ENCODE assay signal across 7 mouse cellular contexts in genomic region chr19:59075472-59076101, GRCm38 (mm10). TPM values are rescaled to one million over a fixed set of nuclear protein-coding genes. Genes with fewer than 3 reads are reported as not detected.
DNase-seq lines count a peak whose midpoint lies in the region; ATAC-seq lines count a peak whose summit lies in the region.

Shtn1 (minus strand) TSS chr19:59076100.

- peak; percentile 94 for ATAC-seq in intestine, embryonic 16.5 days
- ATAC-seq in stomach, embryonic 14.5 days (ENCODE audit: insufficient number of reproducible peaks, insufficient read depth, low FRiP score, low read depth) = peak; percentile 81

- H3K4me2 ChIP-seq in intestine, embryonic 16.5 days (ENCODE audit: low read depth, low read length) = peak within 1 kb of the TSS; percentile 91
- peak within 1 kb of the TSS; percentile 94 for H3K4me2 ChIP-seq in stomach, embryonic 14.5 days (replicated peaks; ENCODE audit: low read depth, low read length)

- peak within 1 kb of the TSS; percentile 70 for H3K4me3 ChIP-seq in intestine, embryonic 16.5 days (ENCODE audit: low read length)
- H3K4me3 ChIP-seq in midbrain, embryonic 10.5 days = peak within 1 kb of the TSS; percentile 81
- H3K4me3 ChIP-seq in stomach, embryonic 14.5 days (ENCODE audit: low read depth, low read length) = peak within 1 kb of the TSS; percentile 64

- H3K27ac ChIP-seq in intestine, embryonic 16.5 days (ENCODE audit: low read length) = peak within 1 kb of the TSS; percentile 61
- peak within 1 kb of the TSS; percentile 71 for H3K27ac ChIP-seq in midbrain, embryonic 10.5 days (replicated peaks)
- H3K27ac ChIP-seq in stomach, embryonic 14.5 days (ENCODE audit: low read length) = no peak within 1 kb of the TSS

- peaks cover 8% of the 10 kb centered on the region; the same call in 1 of the 2 replicates for H3K4me1 ChIP-seq in intestine, embryonic 16.5 days (ENCODE audit: control insufficient read depth, insufficient read depth, low read length)
- H3K4me1 ChIP-seq in midbrain, embryonic 10.5 days = peaks cover 15% of the 10 kb centered on the region
- H3K4me1 ChIP-seq in stomach, embryonic 14.5 days (ENCODE audit: control insufficient read depth, insufficient read depth, low read length) = 0 out of 2 replicates have a peak, but pooled peaks cover 3% of the 10 kb centered on the region

- H3K9ac ChIP-seq in intestine, embryonic 16.5 days (ENCODE audit: low read depth, low read length) = peak within 1 kb of the TSS; percentile 77
- 0 out of 2 replicates have a peak within 1 kb of the TSS, but pooled peaks have one; percentile 25 for H3K9ac ChIP-seq in stomach, embryonic 14.5 days (replicated peaks; ENCODE audit: low read depth, low read length)

- intact Hi-C loops in left cerebral cortex, postnatal 25 days (cut with DNase I) = loop anchor here (5.0 to 10.0 kb wide), 3 partner anchors 89 to 133 kb away; partner anchors contain the start of genes Eno4 and Hspa12a

- H3K9me3 ChIP-seq in intestine, embryonic 16.5 days (ENCODE audit: control insufficient read depth, low read length) = no peaks in the 10 kb centered on the region
- no peaks in the 10 kb centered on the region for H3K9me3 ChIP-seq in midbrain, embryonic 10.5 days (replicated peaks)
- no peaks in the 10 kb centered on the region for H3K9me3 ChIP-seq in stomach, embryonic 14.5 days (ENCODE audit: control insufficient read depth, low read depth, low read length)

- 2% methylated on average over 37 of the region's 46 CpGs for WGBS in intestine, embryonic 16.5 days
- WGBS in midbrain, embryonic 10.5 days = 0% methylated on average over 34 of the region's 46 CpGs
- 2% methylated on average over 38 of the region's 46 CpGs for WGBS in stomach, embryonic 14.5 days

- H3K36me3 ChIP-seq in intestine, embryonic 16.5 days (ENCODE audit: control insufficient read depth, insufficient read depth, low read length) = no peaks in the 10 kb centered on the region
- H3K36me3 ChIP-seq in midbrain, embryonic 10.5 days = no peaks in the 10 kb centered on the region
- no peaks in the 10 kb centered on the region for H3K36me3 ChIP-seq in stomach, embryonic 14.5 days (ENCODE audit: control insufficient read depth, insufficient read depth, low read length)

- peak; percentile 46 to 57 for DNase-seq in adrenal gland, adult 18-20 months (ENCODE audit: low spot score in 2 of 2)
- DNase-seq in cerebellum, adult 8-10 months = peak; percentile 70
- peak; percentile 43 to 53 for DNase-seq in frontal cortex, postnatal 10 days (ENCODE audit: low spot score in 2 of 2)
- DNase-seq in left cerebral cortex, postnatal 25 days (ENCODE audit: low spot score in 2 of 2) = peak; percentile 70 to 74
- DNase-seq in midbrain, embryonic 10.5 days (ENCODE audit: low spot score) = no peak

- peaks cover 7% of the 10 kb centered on the region; the same call in 1 of the 2 replicates for H3K27me3 ChIP-seq in intestine, embryonic 16.5 days (replicated peaks; ENCODE audit: control insufficient read depth, insufficient read depth, low read length)
- H3K27me3 ChIP-seq in midbrain, embryonic 10.5 days (ENCODE audit: low read depth, poor library complexity, severe bottlenecking) = peaks cover 56% of the 10 kb centered on the region
- H3K27me3 ChIP-seq in stomach, embryonic 14.5 days (ENCODE audit: control insufficient read depth, insufficient read depth, low read length) = peaks cover 8% of the 10 kb centered on the region; the same call in 1 of the 2 replicates

RNA-seq across cellular contexts. Expression of gene Shtn1, which starts in this region (rescaled TPM):
- total RNA-seq in adrenal gland, adult 18-20 months (2021) = 10 to 100 TPM; 16.1 to 19.8 TPM
- polyA plus RNA-seq in intestine, embryonic 16.5 days (2015; fragmentation: Nextera tagmentation; extraction: Ambion mirVana) = 15.1 and 15.4 TPM in 2 replicates
- total RNA-seq in left cerebral cortex, postnatal 25 days (2021) = 10 to 100 TPM; 18.7 to 19.3 TPM
- polyA plus RNA-seq in midbrain, embryonic 10.5 days (2016; fragmentation: Nextera tagmentation; extraction: Ambion mirVana) = 0.75 and 1.4 TPM in 2 replicates
- 9.9 and 11.8 TPM in 2 replicates for polyA plus RNA-seq in stomach, embryonic 14.5 days (2014; fragmentation: Nextera tagmentation; extraction: Ambion mirVana)
